Mouse (Mus musculus): ENCODE measurements around the gene Cemip. TPM values are rescaled to one million over a fixed set of nuclear protein-coding genes. Genes with fewer than 3 reads are reported as not detected.

Cemip gene
- polyA plus RNA-seq, 1 experiment = 2.2 TPM

- DNase-seq (ENCODE audit: low read depth) = no peak
- no peak for TF ChIP-seq POLR2A (IDR thresholded peaks at IDR 0.05; ENCODE audit: borderline replicate concordance, extremely low read depth, insufficient read depth, insufficient read length, poor library complexity, severe bottlenecking)
- TF ChIP-seq CTCF (IDR thresholded peaks at IDR 0.05; ENCODE audit: borderline replicate concordance, extremely low read depth, insufficient read depth, insufficient read length) = no peak
Observed at GRCm38 (mm10) chr7:83994348-83994747, 92.0 kb downstream of the Cemip start.

GRCm38 (mm10) chr7:83989294-83989693 is 97.0 kb downstream of the Cemip start:
- TF ChIP-seq CTCF (IDR thresholded peaks at IDR 0.05; ENCODE audit: borderline replicate concordance, extremely low read depth, insufficient read depth, insufficient read length) (no peak), POLR2A (IDR thresholded peaks at IDR 0.05; ENCODE audit: borderline replicate concordance, extremely low read depth, insufficient read depth, insufficient read length, poor library complexity, severe bottlenecking) (no peak)

GRCm38 (mm10) chr7:83985751-83986150 is 100.6 kb downstream of the Cemip start:
- no peak for DNase-seq (ENCODE audit: low read depth)
- TF ChIP-seq POLR2A (IDR thresholded peaks at IDR 0.05; ENCODE audit: borderline replicate concordance, extremely low read depth, insufficient read depth, insufficient read length, poor library complexity, severe bottlenecking) (no peak), CTCF (IDR thresholded peaks at IDR 0.05; ENCODE audit: borderline replicate concordance, extremely low read depth, insufficient read depth, insufficient read length) (no peak)

More at GRCm38 (mm10) chr7:83989294-83989693, 97.0 kb downstream of the Cemip start:
- DNase-seq (ENCODE audit: low read depth) = no peak

- DNase-seq (ENCODE audit: low read depth) = no peak
- no peak for TF ChIP-seq POLR2A (IDR thresholded peaks at IDR 0.05; ENCODE audit: borderline replicate concordance, extremely low read depth, insufficient read depth, insufficient read length, poor library complexity, severe bottlenecking)
- TF ChIP-seq CTCF (IDR thresholded peaks at IDR 0.05; ENCODE audit: borderline replicate concordance, extremely low read depth, insufficient read depth, insufficient read length) = no peak
Observed at GRCm38 (mm10) chr7:83982566-83982965, 103.7 kb downstream of the Cemip start.

- no peak for DNase-seq (ENCODE audit: low read depth)
- no peak for TF ChIP-seq POLR2A (IDR thresholded peaks at IDR 0.05; ENCODE audit: borderline replicate concordance, extremely low read depth, insufficient read depth, insufficient read length, poor library complexity, severe bottlenecking)
- no peak for TF ChIP-seq CTCF (IDR thresholded peaks at IDR 0.05; ENCODE audit: borderline replicate concordance, extremely low read depth, insufficient read depth, insufficient read length)
Observed at GRCm38 (mm10) chr7:83978945-83979536, 107.3 kb downstream of the Cemip start.

- no peak for TF ChIP-seq POLR2A (IDR thresholded peaks at IDR 0.05; ENCODE audit: borderline replicate concordance, extremely low read depth, insufficient read depth, insufficient read length, poor library complexity, severe bottlenecking)
- TF ChIP-seq CTCF (IDR thresholded peaks at IDR 0.05; ENCODE audit: borderline replicate concordance, extremely low read depth, insufficient read depth, insufficient read length) = no peak
- DNase-seq (ENCODE audit: low read depth) = no peak
Observed at GRCm38 (mm10) chr7:83978410-83978809, 107.9 kb downstream of the Cemip start.

GRCm38 (mm10) chr7:83976413-83976958 is 109.8 kb downstream of the Cemip start:
- no peak for TF ChIP-seq POLR2A (IDR thresholded peaks at IDR 0.05; ENCODE audit: borderline replicate concordance, extremely low read depth, insufficient read depth, insufficient read length, poor library complexity, severe bottlenecking)
- TF ChIP-seq CTCF (IDR thresholded peaks at IDR 0.05; ENCODE audit: borderline replicate concordance, extremely low read depth, insufficient read depth, insufficient read length) = no peak

GRCm38 (mm10) chr7:83975283-83975682 is 111.0 kb downstream of the Cemip start:
- no peak for TF ChIP-seq CTCF (IDR thresholded peaks at IDR 0.05; ENCODE audit: borderline replicate concordance, extremely low read depth, insufficient read depth, insufficient read length)
- TF ChIP-seq POLR2A (IDR thresholded peaks at IDR 0.05; ENCODE audit: borderline replicate concordance, extremely low read depth, insufficient read depth, insufficient read length, poor library complexity, severe bottlenecking) = no peak
- no peak for DNase-seq (ENCODE audit: low read depth)

More at GRCm38 (mm10) chr7:83976413-83976958, 109.8 kb downstream of the Cemip start:
- no peak for DNase-seq (ENCODE audit: low read depth)

- TF ChIP-seq CTCF (IDR thresholded peaks at IDR 0.05; ENCODE audit: borderline replicate concordance, extremely low read depth, insufficient read depth, insufficient read length) = no peak
- no peak for TF ChIP-seq POLR2A (IDR thresholded peaks at IDR 0.05; ENCODE audit: borderline replicate concordance, extremely low read depth, insufficient read depth, insufficient read length, poor library complexity, severe bottlenecking)
- no peak for DNase-seq (ENCODE audit: low read depth)
Observed at GRCm38 (mm10) chr7:83972485-83972884, 113.8 kb downstream of the Cemip start.

- no peak for DNase-seq (ENCODE audit: low read depth)
- TF ChIP-seq CTCF (IDR thresholded peaks at IDR 0.05; ENCODE audit: borderline replicate concordance, extremely low read depth, insufficient read depth, insufficient read length) = no peak
- no peak for TF ChIP-seq POLR2A (IDR thresholded peaks at IDR 0.05; ENCODE audit: borderline replicate concordance, extremely low read depth, insufficient read depth, insufficient read length, poor library complexity, severe bottlenecking)
Observed at GRCm38 (mm10) chr7:83966047-83966818, 120.1 kb downstream of the Cemip start.

- DNase-seq (ENCODE audit: low read depth) = no peak
- TF ChIP-seq POLR2A (IDR thresholded peaks at IDR 0.05; ENCODE audit: borderline replicate concordance, extremely low read depth, insufficient read depth, insufficient read length, poor library complexity, severe bottlenecking) (no peak), CTCF (IDR thresholded peaks at IDR 0.05; ENCODE audit: borderline replicate concordance, extremely low read depth, insufficient read depth, insufficient read length) (no peak)
Observed at GRCm38 (mm10) chr7:83965181-83965580, 121.1 kb downstream of the Cemip start.
